Mouse (Mus musculus): Measurements from ENCODE around the gene Ptprr.

The Ptprr gene

GRCm38 (mm10) chr10:116266561-116267433 is 248.8 kb downstream of the Ptprr start:
- DNase-seq (ENCODE audit: low spot score in 2 of 2), result no peak

DNA sequence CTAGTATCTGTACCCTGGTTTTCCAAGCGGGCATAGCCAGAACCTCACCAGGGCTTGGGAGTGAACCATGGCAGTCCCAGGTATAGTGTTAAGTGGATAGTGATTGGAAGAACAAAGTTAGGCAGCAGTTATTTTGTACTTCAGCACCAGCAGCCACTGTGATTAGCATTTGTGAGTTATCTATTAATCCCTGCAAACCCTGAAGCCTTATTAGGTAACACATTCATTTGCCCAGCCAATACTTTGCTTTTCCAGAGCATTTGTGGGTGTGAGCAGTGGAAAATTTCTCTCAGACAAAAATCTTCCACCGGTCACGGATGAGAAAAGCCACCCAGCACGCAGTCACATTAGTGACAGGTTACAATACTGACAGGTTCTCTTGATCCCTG is 249.4 kb downstream of the Ptprr start:
- no peak for DNase-seq (ENCODE audit: low spot score in 2 of 2)

DNA sequence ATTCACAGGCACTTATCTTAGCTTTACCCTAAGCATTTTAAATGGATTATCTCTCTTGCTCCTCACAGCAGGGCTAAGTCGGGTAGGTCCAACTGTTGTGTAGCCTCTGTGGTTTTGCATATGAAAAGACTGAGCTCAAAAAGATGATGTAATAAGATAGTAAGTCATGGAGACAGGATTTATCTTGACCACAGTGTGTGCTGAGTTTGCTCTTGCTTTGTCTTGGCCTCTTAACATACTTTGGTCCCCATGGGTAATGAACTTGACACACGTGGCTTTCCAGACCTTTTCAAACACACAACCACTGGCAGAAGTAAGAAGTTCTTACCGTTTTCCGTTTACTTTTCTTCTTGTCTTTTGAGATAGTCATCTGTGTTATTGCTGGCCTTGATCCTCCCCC is 250.3 kb downstream of the Ptprr start:
- no peak for DNase-seq (ENCODE audit: low spot score in 2 of 2)

GRCm38 (mm10) chr10:116270646-116271469 is 252.8 kb downstream of the Ptprr start:
- DNase-seq (ENCODE audit: low spot score in 2 of 2), result no peak

GRCm38 (mm10) chr10:116271470-116271915 is 253.5 kb downstream of the Ptprr start:
- DNase-seq (ENCODE audit: low spot score in 2 of 2), result no peak

GRCm38 (mm10) chr10:116272156-116272555 is 254.1 kb downstream of the Ptprr start:
- DNase-seq (ENCODE audit: low spot score in 2 of 2), result no peak

- DNase-seq (ENCODE audit: low spot score in 2 of 2), result no peak
Measured at GRCm38 (mm10) chr10:116275280-116275679, 257.3 kb downstream of the Ptprr start, which contains the start of gene Ptprb. TSS of gene Ptprb (plus strand) at chr10:116275523.

DNA sequence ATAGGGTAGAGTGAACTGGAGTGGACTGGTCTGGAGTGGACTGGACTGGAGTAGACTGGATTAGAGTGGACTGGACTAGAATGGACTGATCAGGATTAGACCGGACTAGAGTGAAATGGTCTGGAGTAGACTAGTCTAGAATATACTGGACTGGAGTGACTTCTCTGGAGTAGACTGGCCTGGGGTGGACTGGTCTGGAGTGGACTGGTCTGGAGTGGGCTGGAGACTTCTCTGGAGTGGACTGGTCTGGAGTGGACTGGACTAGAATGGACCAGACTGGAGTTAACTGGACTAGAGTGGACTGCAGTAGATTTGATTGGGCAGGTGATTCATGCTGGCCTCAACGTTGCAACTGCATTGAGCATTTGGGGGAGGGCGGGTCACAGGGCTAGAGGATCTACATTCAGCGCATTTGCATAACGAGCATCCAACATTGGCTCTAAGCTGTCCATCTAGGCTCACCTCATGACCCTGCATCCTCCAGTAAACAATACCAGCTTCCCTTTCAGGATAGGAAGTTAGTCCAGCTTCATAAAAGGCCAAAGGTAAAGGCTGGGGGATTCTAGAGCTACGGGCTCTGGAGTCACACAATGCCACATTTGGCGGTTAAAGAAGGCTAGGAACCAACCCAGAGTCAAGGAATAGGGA is 268.8 kb downstream of the Ptprr start:
- no peak for DNase-seq (ENCODE audit: low spot score in 2 of 2)

- no peak for DNase-seq (ENCODE audit: low spot score in 2 of 2)
Measured at GRCm38 (mm10) chr10:116288130-116288529, 270.1 kb downstream of the Ptprr start.

DNA sequence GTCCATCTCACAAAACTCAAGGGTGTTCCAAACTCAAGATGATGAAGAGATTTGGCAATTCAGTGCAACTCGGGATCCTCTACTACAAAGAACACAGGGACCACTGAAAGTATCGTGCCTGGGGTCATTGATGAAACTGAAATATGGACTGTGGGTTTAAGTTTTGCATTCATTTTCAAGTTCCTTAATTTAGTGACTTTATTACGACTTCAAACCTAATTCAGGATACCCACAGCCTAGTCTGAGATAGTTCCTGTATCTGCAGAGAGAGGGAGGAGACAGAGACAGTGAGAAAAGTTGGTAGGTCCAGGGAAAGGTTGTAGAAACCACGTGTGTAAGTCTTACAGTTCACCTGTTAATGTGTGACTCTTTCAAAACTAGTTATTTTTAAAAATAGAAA is 272.5 kb downstream of the Ptprr start:
- DNase-seq (ENCODE audit: low spot score in 2 of 2), result no peak

DNA sequence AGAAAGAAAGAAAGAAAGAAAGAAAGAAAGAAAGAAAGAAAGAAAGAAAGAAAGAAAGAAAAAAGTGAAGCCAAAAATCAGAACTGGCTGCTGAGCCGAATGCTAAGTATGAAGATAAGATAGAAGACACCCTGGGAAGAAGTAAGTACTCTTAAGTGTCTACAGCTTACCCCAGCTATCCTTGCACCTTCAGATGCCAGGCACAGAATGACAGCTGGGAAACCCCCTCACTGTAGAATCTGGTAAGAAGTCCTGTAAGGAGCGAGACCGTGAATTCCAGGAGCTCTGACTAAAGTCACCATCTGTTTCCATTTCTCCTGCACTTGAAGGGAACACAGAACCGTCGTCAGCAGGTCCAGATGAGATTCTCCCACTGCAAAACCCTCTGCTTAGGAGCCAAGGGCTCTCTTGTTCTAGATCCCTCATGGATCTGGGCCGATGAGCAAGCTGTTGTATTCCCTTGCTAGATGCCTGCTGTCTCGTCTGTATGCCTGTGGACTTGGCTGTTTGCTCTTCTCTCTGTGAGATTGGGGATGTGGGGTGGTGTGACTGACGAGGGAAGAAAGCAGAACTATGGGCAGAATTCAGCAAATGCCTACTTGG is 273.2 kb downstream of the Ptprr start:
- DNase-seq (ENCODE audit: low spot score in 2 of 2), result no peak

DNA sequence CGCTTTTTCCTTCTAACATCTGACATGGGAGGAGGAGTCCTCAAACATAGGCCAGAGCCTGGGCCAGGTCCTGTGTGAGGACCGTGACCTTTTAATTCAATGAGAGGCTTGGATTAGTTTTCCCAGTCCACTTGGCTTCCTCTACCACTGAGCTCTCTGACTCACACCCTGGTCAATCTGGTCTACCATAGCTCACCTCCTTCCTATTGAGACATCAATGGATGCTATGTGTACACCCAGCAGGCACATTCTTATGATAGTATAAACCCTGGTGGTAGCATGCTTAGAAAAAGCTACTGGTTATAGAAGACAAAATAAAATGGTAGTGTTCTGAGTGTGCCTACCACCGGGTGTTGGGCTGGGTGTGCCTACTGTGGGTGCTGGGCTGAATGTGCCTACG is 278.4 kb downstream of the Ptprr start:
- no peak for DNase-seq (ENCODE audit: low spot score in 2 of 2)

- DNase-seq (ENCODE audit: low spot score in 2 of 2), result no peak
Measured at GRCm38 (mm10) chr10:116297854-116298253, 279.8 kb downstream of the Ptprr start.

DNA sequence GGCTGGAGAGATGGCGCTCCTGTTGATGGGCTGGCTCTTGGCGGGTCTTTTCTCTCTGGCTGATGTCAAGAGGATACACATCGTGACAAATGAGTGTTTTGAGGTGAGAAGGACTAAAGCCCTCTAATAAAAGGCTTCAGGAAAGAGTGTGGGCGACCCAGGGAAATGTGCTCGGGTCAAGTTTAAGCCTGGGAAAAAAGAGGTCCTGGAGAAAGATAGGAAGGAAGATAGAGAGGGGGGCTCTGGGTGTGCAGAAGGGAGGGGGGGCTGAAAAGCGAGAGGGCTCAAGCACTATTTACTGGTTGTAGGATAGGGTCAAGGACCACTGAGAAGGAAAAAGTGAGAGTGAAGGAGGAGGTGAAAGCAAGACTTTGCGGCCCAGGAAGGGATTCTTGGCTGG is 282.8 kb downstream of the Ptprr start:
- DNase-seq (ENCODE audit: low spot score in 2 of 2), result no peak

DNA sequence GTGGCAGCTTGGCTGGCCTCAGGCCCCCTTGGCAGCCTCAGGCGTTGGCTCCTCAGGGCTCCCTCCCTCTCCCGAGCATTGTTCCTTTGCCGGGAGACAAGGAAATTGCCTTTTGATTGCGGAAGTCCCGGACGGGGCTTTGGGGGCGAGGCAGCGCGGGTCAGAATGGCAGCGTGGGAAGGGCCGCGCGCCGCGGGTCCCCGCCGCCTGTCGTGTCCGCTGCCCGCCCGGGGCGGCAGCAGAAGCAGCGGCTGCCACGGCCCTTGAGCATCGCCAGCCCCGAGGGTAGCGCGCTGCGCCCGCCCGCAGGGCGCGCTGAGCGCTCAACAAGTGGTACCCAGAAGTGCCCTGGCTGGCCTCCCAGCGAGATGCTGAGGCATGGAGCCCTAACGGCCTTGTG is 283.2 kb downstream of the Ptprr start:
- DNase-seq (ENCODE audit: low spot score in 2 of 2), result no peak

GRCm38 (mm10) chr10:116304355-116304754 is 286.3 kb downstream of the Ptprr start:
- DNase-seq (ENCODE audit: low spot score in 2 of 2), result no peak

- no peak for DNase-seq (ENCODE audit: low spot score in 2 of 2)
Measured at GRCm38 (mm10) chr10:116309460-116309859, 291.4 kb downstream of the Ptprr start.

DNA sequence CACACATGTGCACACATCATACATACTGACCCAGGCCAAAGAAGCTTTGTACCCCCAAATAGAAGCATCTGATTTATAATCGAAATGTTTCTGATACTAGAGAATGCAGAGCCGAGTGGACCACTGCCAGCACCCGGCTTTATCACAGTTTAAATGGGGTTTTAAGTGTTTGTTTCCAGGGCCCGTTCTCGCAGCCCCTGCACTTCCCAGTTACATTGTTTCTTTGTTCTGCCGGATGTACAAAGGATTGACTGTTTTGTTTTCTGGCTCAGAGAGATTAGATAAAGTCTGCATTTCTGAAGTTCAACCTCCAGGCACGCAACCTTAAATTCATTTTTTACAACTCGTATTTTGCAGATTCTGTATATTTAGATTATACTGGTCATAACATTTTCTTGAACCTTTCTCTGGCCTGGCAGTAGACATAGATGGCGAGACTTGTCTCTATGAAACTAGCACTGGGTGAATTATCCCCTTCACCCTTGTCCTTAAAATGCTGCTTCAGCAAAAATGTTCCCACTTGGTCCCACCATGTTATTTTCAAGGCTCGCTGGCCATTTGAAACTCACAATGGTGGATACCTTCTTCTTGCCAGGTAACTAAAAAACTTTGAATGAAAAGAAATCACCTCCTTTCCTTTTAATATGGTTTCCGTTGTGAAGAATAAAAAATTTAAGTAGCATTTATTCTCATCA is 292.6 kb downstream of the Ptprr start:
- no peak for DNase-seq (ENCODE audit: low spot score in 2 of 2)

- DNase-seq (ENCODE audit: low spot score in 2 of 2), result peak in 1 of 2 experiments; percentile 27
Measured at GRCm38 (mm10) chr10:116319246-116319645, 301.2 kb downstream of the Ptprr start.
